Mouse (Mus musculus) v-Abl transformed pro-B cells (cell line): Measurements from ENCODE around the gene Xrcc3.

ENCODE experiments used
- in situ Hi-C, 2 experiments: fragments of 400-800 bp; cut with MboI; formaldehyde crosslinking; loops; one replicate each; pipeline ENCODE4 v1.15.1; 2025; ENCODE audit not compliant: unreplicated experiment in 2 of 2

Gene Xrcc3

DNA sequence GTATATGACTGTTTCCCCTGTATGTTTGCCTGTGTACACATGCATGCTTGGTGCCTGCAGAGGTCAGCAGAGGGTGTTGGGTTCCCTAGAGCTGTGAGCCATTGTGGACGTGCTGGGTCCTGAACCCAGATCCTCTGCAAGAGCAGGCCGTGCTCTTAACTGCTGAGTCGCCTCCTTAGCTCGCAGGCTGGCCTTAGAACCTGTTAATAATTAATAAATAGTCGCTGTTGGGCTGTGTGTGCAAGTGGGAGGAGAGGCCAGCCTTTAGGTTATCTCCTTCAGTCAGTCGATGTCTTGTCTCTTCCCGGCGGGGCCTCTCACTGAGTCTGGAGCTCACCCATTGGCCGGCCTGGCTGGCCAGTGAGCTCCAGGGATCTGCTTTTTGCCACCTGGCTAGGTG, 3.3 kb upstream of the Xrcc3 start:
- in situ Hi-C loops, result no loop called here

DNA sequence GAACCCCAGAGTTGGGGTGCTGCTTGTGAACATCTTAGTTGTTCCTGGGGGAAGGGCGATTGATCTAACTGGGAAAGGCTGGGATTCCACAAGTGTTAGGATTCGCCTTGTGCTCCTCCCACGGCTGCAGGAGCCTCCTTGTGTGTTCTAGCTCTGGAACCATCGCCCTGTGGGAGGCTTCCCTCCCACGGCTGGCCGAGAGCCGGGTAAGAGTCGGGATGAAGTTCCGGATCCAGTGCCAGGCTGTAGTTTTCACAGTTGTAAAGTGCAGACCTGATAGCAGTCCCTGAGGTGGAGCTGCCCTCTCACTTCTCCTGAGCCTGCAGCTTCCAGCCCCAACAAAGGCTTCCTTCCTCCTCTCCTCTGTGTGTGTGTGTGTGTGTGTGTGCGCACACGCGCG, 2.9 kb upstream of the Xrcc3 start:
- in situ Hi-C loops, result no loop called here

DNA sequence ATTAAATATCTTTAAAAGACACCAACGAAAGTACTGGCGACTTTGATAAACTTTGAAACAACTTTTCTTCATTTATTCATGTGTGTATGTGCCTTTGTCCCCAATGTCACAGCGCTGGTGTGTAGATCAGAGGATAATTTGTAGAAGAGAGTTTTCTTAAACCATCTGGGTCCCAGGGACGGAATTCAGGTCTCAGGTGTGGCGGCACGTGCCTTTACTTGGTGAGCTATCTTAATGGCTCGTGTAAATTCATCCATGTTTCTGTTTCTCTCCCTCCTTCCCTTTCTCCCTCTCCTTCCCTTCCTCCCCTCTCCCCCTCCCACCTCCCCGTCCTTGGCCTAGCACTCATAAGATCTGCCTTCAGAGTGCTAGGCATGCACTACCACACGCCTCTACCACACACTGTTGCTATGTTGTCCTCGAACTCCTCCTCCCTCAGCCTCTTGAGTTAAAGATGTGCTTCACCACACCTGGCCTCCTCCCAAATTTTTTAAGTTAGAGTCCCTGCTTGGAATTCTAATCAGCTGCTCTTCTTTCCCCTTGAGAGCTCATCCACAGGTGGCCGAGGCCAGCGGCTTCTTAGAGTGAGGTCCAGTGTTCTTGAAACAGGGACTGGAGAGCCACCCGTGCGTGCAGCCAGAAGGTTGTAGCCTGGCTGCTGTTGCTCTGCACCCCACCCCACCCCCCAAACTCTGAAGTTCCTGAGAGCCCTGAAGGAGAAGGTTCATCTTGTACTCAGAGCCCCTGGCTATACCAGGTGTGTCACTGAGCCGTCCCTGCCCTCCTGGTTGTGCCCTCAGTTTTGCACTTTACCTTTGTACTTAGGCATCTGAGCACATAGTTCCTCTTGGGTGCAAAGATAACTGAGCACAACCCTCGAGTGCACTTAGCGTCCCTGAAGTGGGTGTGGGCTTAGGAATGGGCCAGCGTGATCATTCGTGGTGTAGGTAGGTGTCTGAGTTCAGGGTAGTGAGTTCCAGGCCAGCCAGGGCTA, 1.4 kb upstream of the Xrcc3 start:
- in situ Hi-C loops, result no loop called here

DNA sequence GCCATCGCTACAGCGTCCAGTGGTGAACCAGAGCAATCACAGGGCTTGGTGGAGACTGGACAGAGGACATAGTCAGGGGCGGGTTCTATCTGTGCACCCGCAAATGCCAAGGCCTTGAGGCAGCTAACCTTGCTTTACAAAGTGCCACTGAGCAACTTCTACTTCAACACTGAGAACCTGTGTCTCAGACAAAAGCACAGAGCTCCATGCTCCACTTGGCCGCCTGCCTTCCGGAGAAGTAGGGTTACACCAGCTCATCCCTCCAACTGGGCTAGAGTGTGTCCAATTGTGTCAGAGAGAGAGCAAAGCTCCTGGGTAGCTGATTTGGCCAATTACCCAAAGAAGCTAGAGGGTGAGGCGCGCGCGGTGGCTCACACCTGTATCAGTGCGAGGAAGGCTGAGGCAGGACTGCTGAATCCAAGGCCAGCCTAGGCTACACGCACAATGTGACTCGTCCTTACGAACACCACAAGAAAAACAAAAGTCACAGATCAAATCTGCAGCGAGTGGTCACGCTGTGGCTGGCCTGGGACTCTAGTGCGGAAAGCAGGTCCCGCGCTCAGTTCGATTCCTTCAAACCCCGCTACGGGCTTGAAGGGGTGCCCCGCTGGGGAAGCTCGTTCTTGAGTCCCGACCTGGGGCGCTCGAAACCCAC, 435 bp downstream of the Xrcc3 start:
- in situ Hi-C loops, result no loop called here

DNA sequence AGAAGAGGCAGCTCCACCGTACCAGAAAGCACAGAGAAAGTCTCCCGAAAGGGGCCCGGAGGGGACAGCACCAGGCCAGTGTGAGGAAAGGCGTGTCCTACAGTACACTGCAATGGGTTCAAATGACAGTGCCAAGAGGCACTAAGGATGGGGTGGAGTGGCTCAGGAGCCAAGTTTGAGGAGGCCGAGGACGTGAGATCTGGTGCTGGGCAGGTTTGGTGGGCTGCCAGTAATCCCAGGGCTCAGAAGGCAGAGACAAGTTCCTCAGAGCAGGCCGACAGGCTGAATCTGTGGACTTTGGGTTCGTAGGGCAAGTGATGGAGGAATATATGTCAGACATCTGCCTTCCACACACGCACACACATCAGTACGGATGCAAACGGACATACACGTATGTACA, 1.1 kb downstream of the Xrcc3 start:
- in situ Hi-C loops, result no loop called here

DNA sequence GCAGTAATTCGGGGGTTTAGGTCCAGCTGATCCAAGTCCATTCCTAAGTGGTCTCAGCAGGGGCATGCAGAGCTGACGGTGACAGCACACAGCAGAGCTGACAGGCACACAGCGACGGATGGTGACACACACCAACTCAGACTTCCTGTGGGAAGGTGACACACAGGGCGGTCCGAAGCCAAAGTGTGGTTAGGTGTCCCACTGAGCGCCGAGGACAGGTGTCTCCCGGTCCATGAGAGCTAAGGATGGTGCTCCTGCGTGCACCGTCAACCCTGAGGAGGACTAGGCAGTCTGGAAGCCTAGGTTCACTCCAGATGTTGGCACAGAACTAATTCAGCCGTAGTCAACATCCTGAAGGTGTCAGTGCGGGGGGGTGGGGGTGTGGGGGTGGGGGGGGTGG, 1.6 kb downstream of the Xrcc3 start:
- in situ Hi-C loops, result no loop called here

DNA sequence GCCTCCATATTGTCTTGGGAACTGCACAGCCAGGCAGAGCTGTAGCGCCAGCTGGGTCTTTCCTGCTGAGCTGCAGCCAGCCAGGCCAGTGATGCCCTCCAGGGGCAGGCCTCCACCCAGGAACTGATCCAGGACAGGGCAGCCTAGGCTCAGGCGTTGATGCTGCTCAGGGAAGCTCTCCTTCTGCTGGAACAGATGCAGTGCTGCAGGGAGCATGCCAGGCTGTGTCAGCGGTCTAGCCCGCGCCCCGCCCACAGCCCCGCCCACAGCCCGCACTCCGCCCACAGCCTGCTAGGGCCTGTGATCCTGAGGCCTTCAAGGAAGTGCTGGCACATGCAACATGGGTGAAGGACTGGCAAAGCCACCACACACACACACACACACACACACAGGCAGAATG, 3.9 kb downstream of the Xrcc3 start:
- in situ Hi-C loops, result no loop called here

DNA sequence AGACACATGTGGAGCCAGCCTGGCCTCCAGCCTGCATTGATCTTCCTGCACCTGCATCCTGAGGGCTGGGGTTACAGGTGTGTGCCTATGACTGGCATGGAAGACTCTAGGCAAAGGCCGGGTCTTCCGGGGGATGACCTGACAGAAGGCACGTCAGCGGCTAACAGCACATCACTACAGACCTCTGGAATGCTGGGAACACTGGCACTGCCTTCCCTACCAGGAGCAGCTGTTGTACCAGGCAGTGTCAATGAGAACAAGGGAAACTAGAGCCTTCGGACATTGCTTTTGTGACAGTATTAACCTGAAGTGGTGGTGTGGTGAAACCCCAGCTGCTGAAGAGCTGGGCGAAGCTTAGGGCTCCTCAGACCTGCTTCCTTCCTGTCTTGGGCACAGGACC, 4.9 kb downstream of the Xrcc3 start:
- in situ Hi-C loops, result no loop called here

DNA sequence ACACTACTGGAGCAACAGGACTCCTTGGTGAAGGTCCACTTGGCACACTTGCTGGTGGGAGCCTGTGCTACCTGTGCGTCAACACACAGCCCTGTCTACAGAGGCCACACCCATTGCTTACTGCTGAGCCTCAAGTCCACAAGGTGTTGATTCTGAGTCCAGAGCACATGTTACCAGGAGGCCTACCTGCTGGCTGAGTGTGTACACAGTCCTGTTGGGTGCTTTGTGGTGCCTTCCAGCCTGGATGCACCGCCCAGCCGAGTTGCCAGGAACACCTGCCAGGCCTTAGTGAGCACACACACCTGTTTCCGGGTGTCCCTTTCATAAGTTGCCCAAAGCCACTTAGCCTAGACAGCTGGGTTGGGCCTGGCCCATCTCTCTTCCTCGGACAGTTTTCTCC, 10.1 kb downstream of the Xrcc3 start:
- in situ Hi-C loops, result no loop called here

DNA sequence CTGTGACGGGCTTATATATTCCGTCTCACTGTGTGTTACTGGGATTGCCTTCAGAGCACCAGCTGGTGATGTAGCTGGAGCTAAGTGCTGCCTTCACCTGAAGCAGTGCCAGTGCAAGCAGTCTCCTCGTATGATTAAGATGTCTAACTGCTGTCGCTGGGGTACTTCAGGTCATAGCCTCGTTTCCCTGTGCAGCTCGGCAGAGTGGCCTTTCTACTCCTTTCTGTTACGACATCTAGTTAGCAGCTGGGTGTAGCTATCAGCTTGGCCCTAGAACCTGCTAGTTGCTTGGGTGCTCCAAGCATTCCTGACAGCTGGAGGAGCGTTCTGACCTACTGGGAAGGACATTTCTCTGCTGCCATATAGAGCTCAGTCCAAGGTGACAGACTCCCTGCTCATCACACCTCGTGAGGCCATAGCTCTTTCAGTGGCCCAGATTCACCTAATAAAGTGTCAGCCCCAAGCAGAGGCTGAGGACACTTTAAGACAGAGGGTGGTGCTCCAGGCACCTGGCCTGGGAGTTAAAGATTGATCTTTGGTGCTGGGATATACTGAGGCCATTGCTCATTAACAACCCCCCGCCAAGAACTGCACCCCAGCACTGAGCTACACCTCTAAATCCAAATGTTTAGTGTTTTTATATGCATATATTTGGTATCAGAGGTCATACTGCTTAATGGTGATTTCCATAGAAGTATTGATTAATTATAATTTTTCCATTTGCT, 13.1 kb downstream of the Xrcc3 start:
- in situ Hi-C loops, result no loop called here

DNA sequence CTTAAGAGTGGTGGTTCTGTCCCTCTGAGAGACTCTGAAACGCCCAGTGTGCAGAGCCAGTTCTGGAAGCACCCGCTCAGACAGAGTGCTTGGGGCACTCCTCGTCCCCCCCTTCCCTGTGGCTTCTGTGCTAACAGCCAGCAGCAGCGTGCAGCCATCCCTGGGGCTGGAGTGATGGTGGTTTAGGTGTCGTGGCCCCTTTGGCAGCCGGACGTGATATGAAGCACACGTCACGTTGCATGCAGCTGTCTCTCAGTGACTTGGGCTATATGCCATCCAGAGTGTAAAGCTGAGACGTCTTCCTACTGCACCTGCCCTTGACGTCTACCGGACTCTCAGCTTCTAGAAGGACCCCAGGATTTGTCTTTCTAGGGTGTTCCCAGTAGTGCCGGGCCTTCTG, 15.2 kb downstream of the Xrcc3 start:
- in situ Hi-C loops, result no loop called here

DNA sequence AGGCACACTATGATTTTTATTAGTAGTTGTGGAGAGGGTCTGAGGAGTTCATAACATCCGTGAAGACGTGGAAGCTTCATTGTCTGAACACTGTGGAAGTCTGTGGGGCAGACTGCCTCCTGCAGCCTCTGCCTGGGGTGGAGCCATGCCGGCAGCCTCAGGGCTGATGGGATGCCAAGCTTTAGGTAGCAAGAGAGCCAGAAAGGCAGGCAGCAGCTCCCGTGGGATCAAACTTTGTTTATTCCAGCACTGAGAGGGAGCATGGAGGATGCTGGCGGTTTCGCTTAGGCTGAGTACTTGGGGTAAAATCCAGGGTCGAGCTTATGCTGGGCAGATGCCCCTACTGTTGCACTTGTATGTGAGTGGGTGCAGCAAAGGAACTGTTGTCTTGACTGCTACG, 16.4 kb downstream of the Xrcc3 start:
- in situ Hi-C loops, result no loop called here

DNA sequence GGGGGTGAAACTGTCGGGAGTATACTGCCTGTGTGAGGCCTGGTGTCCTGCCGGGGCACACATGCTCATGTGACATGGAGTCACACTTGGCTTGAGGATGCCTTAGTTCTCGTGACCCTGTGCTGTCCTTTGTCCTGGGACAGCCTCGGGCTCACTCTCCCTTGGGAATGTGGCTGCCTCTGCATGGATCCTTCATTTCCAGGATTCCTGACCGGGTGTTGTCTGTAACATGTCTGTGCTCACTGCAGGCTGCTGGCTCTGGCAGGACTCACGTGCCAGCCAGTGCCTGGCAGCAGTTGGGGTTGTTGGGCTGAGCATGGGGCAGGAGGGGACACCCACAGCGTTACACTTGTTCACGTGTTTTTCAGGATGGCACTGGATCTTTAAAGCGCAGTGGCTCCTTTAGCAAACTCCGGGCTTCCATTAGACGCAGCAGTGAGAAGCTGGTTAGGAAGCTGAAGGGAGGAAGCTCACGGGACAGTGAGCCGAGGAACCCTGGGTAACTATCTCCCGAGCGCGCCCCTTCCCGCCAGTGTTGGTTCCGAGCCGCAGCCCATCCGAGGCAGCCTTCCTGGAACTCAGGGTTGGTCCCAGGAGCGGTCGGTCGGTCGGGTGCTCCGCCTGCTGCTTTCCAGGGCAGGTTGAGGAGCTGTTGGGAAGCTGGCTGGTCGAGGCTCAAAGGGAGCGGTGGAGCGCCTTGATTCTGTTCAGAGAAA, 18.3 kb downstream of the Xrcc3 start:
- in situ Hi-C loops, result no loop called here

DNA sequence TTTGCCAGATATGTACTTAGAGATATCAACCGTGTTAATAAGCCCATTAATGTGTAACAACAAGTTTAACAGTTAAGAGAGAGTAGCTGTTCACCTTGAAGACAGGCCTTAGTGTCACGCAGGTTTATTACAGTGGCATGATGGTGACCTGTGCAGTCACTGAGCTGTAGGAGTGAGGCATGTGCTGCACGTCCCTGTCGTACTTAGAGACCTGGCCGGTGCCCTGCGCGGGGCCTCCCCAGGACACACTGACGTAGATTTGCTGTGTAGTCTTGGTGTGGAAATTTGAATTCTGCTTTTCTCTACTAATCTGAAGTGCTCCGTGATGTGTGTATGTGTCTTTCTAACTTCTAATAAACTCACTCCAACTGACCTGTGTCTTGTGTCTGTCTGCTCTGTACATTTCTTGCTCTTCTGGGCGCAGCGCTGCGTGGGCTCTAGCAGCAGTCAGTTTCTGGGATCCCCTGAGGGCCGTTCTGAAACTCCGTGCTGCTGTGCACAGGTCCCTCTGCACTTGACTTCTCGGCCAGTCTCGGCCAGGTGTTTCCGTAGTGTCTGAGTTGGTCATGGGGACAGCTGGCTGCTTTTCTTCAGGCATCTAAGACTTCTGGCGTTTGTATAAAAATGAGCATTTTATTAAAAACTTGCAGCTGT, 19.0 kb downstream of the Xrcc3 start:
- in situ Hi-C loops, result no loop called here

DNA sequence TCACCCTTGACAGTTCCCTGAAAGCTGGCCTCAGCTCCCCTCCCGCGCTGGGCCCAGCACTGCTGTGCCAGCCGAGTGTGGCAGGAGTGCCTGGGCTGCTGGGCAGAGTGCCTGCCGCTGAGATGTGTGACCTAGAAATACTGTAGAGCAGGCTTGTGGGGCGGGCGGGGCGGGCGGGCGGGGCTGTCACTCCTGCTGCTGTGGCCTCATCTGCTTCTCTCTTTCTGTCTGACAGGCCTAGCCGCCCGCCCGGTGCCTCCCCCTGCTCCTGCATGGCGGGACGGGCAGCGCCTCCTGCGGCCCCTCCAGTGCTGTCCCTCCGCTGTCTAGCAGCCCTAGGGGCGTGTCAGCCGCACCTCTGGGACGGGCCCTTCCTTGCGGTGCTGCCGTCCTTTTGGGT, 19.6 kb downstream of the Xrcc3 start:
- in situ Hi-C loops, result no loop called here

DNA sequence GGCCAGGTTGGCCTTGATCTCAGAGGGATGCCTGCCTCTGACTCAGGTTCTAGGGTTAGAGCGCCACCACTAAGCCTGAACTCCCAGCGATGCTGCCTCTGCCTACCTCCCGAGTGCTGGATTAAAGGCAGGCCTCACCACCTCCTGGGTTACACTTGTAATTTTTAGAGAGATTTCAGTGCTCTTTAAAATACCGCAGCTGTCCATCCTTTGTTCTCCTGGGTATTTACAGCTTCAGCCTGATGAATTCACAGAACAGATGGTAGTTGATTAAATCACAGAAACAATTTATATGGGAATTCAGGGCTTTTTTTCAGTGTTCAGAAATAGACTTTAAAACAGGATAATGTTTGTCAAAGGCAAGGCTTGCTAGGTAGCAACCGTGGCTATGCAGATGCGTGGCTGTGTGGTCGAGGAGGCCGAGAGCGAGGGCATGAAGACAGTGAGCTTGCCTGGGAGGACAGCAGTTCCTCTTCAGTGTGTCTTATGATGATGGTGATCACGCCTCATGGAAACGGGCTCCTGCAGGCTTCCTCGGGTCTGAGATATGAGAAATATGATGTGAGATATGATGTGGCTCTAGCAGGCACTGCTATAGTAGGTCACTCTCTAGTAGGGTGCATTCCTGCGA, 22.1 kb downstream of the Xrcc3 start:
- in situ Hi-C loops, result no loop called here

DNA sequence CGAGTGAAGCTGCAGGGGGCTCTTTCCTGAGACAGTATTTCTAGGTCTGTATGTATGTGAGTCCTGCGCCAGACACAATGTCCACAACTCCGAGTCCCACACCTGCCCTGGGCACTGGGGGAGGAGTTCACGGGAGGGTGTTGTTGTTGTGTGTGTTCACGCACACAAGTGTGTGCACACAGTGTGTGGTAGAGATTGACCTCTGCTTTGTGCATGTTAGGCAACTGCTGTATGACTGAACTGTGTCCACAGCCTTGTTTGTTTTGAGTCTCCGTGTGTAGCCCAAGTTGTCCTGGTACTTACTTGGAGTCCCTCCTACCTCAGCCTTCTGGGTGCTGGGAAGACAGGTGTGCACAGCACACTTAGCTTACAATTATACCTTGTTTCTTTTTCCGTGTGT, 23.0 kb downstream of the Xrcc3 start:
- in situ Hi-C loops, result no loop called here

DNA sequence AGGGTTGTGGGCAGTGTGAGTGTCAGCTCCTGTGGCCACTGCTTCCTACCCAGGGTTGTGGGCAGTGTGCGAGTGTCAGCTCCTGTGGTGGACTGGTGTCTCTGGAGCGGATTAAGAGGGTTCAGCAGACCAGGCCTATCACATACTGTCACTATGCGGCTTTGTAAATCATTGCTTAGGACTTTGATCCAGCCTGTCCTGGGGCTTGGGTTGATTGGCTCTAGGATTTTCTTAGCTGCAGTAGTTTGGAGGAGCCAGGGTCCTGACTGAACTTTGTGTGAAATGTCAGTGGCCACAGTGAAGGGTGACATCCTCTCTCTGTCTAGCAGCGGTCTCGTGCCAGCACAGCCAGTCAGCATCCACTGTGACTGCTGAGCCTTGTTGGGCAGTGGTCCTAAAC, 23.6 kb downstream of the Xrcc3 start:
- in situ Hi-C loops, result no loop called here

DNA sequence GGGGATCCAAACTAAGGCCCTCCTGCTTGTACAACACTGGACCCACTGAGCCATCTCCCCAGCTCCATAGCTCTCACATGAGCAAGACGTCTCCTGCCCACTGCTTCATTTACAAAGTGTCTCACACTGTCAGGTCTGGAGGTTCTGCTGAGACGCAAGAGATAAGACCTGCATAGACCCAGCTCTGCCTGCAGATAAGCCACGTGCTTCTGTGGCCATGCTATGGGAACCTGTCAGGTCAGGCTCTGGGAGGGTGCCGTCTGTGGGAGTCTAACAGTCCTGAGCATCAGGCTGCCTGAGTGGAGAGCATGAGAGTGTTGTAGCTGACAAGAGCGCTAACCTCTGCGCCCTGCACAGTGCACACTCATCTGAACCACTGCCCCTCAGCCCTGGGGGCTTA, 26.7 kb downstream of the Xrcc3 start:
- in situ Hi-C loops, result no loop called here

DNA sequence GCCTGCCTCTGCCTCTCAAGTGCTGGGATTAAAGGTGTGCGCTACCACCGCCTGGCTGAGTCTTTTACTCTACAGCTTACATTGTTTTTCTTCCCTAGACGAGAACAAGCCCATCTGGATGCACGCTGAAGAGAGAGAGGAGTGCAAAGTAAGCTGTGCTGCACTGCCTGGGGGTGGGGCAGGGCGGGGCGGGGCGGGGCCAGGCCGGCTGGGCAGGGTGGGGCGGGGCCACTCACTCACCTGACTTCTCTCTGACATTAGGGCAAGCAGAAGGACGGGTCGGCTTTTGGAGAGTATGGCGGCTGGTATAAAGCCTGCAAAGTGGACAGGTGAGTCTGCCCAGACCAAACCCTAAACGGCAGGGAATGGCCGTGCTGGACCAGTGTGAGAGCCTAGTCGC, 28.5 kb downstream of the Xrcc3 start:
- in situ Hi-C loops, result no loop called here
